Mouse (Mus musculus) testis, adult 10 weeks (tissue): Measurements from ENCODE around the gene Zcrb1. TPM values are rescaled to one million over a fixed set of nuclear protein-coding genes. Genes with fewer than 3 reads are reported as not detected.

ENCODE experiments used
- polyA plus RNA-seq: library from polyadenylated mRNA; stranded (reverse); fragments of 350-450 nt; fragmentation: Illumina TruSeq; extraction: RNeasy Lipid Tissue Mini Kit (QIAGEN cat#74804); gene quantifications from one replicate; pipeline ENCODE4 v1.2.3, GENCODE M21; 2014; ENCODE audit warnings: low read depth, low replicate concordance

The Zcrb1 gene
- 231 TPM for polyA plus RNA-seq

DNA sequence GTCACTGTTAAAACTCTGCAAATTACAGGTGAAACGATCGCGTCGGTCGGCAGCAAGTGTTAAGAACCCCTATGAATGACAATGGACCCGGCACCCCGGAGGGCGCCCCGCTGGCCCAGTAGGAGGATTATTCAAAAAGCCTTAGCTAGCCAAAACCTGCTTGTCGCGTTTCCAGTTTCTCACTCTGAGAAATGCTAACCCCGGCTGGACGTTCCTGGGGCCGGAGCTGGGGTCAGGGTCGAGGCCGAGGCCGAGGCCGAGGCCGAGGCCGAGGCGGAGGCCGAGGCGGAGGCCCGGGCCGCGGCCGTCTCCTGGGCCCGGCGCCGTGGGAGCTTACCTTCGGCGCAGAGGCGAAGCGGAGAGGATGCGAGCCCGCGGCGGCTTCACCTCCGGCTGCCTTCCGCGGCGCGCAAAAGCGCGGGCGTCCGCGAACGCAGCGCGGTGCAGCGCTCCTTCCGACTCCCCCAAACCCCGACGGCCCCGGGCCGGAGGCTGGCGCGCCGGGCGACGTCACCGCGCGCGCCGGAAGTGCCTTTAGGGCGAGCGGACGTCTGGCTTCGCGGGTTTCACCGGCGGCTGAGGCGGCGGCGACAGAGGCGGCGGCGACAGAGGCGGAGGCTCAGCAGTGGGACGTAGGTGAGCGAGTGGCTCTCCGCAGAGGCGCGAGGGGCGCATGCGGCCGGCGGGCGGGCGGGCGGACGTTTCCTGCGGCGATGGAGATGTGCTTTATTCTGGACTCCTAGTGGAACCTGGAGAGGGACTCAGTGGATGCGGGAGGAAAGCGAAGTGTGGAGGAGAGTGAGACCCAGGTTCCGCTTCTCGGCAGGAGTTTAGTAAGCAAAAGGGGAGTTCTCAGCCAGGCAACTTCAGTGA lies at the start of gene Zcrb1, which contains the start of gene Pphln1:
Gene Zcrb1 (minus strand): TSS at position 509 of the 873 bp plus-strand sequence.
Gene Pphln1 (plus strand): TSS at position 525 of the 873 bp plus-strand sequence.

DNA sequence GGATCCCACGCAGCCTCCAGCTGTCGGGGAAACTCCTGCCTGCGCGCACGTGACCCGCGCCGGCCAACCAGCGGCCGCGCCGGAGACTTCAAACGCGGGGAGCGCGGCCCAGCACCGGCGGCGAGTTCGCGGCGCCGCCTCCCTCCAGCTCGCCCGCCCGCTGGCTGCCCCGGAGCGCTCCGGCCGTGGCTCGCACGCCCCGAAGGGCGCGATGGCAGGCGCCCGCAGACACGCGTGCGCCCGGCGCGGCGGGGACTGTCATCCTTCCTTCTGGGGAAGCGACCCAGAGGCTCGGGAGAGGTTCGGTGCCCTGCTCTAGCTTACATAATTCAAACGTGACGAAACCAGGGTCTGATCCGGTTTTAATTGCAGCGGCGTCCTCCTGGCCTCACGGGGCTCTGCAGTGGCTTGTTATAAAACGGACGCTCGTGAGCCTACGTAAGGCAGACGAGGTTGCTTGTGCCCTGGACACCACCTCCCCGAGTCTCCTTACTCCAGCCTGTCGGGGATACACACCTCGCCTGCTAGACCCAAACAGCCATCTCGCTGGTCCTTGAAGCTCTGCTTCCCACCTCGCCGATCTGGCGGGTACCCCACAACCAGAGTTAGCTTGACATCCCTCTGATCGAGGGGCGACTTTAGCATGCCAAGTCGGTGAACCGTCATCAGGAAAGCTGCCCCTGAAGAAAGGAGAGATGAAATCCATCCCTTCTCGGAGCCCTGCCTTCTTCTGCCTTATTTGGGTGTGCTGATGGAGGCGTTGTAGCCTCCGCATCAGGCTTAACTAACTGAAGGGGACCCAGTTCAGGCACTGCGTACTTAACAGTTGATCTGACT lies 61.0 kb downstream of the Zcrb1 start, which contains the start of gene Yaf2:
Gene Yaf2 (minus strand): TSS at position 11 of the 837 bp plus-strand sequence.

Other genes with a start within 250 kb of the Zcrb1 start
- 46.2 TPM for gene Gxylt1, start 123.2 kb downstream of the Zcrb1 start, polyA plus RNA-seq
- 21.7 TPM for gene Yaf2, start 61.4 kb downstream of the Zcrb1 start, polyA plus RNA-seq
- gene Pphln1, start within 50 bp of the Zcrb1 start, polyA plus RNA-seq: 96.7 TPM
- 5.8 TPM for gene Prickle1, start 197.6 kb upstream of the Zcrb1 start, polyA plus RNA-seq